Mouse (Mus musculus) hindbrain, embryonic 12.5 days (tissue): ENCODE measurements around the gene Pcp4l1. TPM values are rescaled to one million over a fixed set of nuclear protein-coding genes. Genes with fewer than 3 reads are reported as not detected.
A peak's percentile ranks its signal among the peaks of the same experiment; 100 is the strongest.

ENCODE experiments used
- ATAC-seq: fragments of 200-750 bp; cut with Nextera tagmentation; 2 replicates; pipeline ENCODE4 v1.8.0; 2017; ENCODE audit warnings: moderate TSS enrichment; ENCODE audit not compliant: low FRiP score
- H3K27ac ChIP-seq: fragments of 300-500 bp; sonication (generic); 2 replicates; pipeline ENCODE4 v1.5.1; 2016; ENCODE audit warnings: mild to moderate bottlenecking
- H3K27me3 ChIP-seq: fragments of 300-500 bp; sonication (generic); 2 replicates; pipeline ENCODE4 v1.6.1; 2016; ENCODE audit warnings: mild to moderate bottlenecking
- H3K36me3 ChIP-seq: fragments of 300-500 bp; sonication (generic); 2 replicates; pipeline ENCODE4 v1.6.1; 2016; ENCODE audit warnings: mild to moderate bottlenecking
- H3K4me1 ChIP-seq: fragments of 300-500 bp; sonication (generic); 2 replicates; pipeline ENCODE4 v1.6.1; 2016
- H3K4me2 ChIP-seq: fragments of 300-500 bp; sonication (generic); replicated peaks from 2 replicates; pipeline ENCODE4 v1.6.1; 2016; ENCODE audit warnings: mild to moderate bottlenecking
- H3K4me3 ChIP-seq: fragments of 300-500 bp; sonication (generic); 2 replicates; pipeline ENCODE4 v1.5.1; 2016; ENCODE audit warnings: mild to moderate bottlenecking
- H3K9ac ChIP-seq: fragments of 300-500 bp; sonication (generic); 2 replicates; pipeline ENCODE4 v1.6.1; 2016; ENCODE audit warnings: mild to moderate bottlenecking, moderate library complexity
- H3K9me3 ChIP-seq: fragments of 300-500 bp; sonication (generic); replicated peaks from 2 replicates; pipeline ENCODE4 v1.6.1; 2016; ENCODE audit warnings: mild to moderate bottlenecking
- WGBS: fragments of 180-500 bp; shearing (Covaris S2); methylation state at CpG from one replicate; pipeline ENCODE4 v1.1.7; 2016; 5-methylcytosine and 5-hydroxymethylcytosine counted together
- polyA plus RNA-seq: library from polyadenylated mRNA; unstranded; fragments of >200 nt; fragmentation: Nextera tagmentation; extraction: Ambion mirVana; gene quantifications from 2 replicates; pipeline ENCODE4 v1.2.1, GENCODE M21; 2016

The Pcp4l1 gene
- polyA plus RNA-seq, 1 experiment from 2014 or later, result 22.8 TPM

DNA sequence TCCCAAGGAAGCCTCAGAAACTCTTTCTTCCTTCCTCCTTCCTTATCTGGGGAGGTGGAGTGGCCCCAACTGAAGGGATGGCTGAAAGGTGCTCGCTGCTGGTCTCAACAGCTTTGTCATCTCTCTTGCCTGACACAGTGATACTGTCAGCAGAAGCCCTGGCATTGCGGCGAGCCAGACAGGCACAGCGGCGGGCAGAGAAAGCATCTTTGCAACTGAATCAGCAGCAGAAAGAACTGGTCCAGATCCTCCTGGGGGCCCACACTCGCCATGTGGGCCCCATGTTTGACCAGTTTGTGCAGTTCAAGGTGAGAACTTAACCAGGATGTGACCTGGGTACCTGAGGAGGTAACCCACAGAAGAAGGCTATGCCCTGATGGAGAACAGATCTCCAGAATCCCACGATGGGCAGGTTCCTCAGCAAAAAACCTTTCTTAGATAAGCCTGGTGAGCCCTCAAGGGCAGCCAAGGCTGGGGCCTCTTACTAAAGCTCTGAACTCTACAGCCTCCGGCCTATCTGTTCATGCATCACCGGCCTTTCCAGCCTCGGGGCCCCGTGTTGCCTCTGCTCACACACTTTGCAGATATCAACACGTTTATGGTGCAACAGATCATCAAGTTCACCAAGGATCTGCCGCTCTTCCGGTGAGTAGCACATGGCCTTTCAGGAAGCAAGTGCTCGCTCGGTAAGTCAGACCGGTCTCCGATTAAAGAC, 20.3 kb upstream of the Pcp4l1 start:
- H3K9me3 ChIP-seq, result no peaks in the 10 kb centered on the region
- H3K9ac ChIP-seq, result no peak overlapping the region
- 90% methylated on average over 18 of the region's 18 CpGs for WGBS
- no peak for ATAC-seq
- H3K4me1 ChIP-seq, result peaks cover 5% of the 10 kb centered on the region
- H3K4me3 ChIP-seq, result no peak overlapping the region
- peaks cover 22% of the 10 kb centered on the region; the same call in 1 of the 2 replicates for H3K36me3 ChIP-seq
- H3K4me2 ChIP-seq, result no peak overlapping the region
- H3K27ac ChIP-seq, result no peak overlapping the region
- H3K27me3 ChIP-seq, result no peaks in the 10 kb centered on the region

DNA sequence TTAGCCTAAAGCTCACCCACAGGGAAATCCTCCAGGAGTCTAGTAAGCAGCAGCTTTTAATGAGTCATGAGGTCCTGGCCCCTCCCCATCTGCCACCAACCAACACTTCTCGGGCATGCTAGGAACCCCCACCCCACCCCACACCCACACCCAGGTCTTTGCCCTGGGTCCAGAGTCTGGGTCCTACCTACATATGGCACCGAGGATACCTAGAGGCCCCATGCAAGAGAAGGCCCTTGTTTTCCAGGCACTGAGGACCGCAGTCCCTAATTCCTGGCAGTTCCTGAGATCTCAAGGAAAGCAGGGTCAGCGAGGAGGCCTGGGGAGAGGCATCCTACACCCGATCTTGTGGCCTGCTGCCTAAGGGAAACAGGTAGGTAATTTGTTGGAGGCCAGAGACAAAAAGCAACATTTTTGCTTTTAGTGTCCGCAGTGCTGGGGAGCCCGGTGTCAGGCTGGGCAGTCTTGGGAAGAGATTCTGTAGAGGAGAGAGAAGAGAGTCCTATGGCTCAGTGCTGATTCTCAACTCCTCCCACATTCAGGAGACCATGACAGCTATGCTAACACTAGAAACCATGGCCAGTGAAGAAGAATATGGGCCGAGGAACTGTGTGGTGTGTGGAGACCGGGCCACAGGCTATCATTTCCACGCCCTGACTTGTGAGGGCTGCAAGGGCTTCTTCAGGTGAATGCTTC, 17.9 kb upstream of the Pcp4l1 start, which contains the start of gene Nr1i3:
Nr1i3 (plus strand) TSS at position 170 of the 696 bp plus-strand sequence.
- Histone ChIP-seq H3K9ac (no peak within 1 kb of the TSS), H3K4me1 (no peaks in the 10 kb centered on the region), H3K4me2 (no peak within 1 kb of the TSS), H3K27me3 (no peaks in the 10 kb centered on the region), H3K36me3 (peaks cover 10% of the 10 kb centered on the region; the same call in 1 of the 2 replicates), H3K4me3 (no peak within 1 kb of the TSS), H3K27ac (no peak within 1 kb of the TSS), H3K9me3 (no peaks in the 10 kb centered on the region)
- no peak for ATAC-seq
- 76% methylated on average over 10 of the region's 10 CpGs for WGBS

DNA sequence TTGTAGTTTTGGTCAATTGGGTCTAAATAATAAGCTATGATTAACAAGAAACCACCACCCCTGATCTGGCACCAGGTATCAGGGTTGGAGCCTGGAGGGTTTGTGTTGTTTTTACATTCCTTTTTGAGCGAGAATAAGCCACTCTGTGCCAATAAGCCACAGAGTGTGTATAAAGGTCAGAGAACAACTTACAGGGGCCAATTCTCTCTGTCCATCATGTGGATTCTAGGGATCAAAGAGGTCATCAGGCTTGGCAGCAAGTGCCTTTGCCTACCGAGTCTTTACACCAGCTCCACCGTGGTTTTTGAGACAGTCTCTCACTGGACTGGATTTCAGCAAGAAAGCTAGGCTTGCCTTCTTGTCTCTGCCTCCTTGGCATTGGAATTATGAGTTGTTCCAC, 16.8 kb upstream of the Pcp4l1 start:
- Histone ChIP-seq H3K4me2 (no peak overlapping the region), H3K27me3 (no peaks in the 10 kb centered on the region), H3K4me3 (no peak overlapping the region), H3K27ac (no peak overlapping the region), H3K9ac (no peak overlapping the region), H3K4me1 (no peaks in the 10 kb centered on the region), H3K9me3 (no peaks in the 10 kb centered on the region), H3K36me3 (no peaks in the 10 kb centered on the region)
- 56% methylated on average over 3 of the region's 3 CpGs for WGBS
- ATAC-seq, result no peak

DNA sequence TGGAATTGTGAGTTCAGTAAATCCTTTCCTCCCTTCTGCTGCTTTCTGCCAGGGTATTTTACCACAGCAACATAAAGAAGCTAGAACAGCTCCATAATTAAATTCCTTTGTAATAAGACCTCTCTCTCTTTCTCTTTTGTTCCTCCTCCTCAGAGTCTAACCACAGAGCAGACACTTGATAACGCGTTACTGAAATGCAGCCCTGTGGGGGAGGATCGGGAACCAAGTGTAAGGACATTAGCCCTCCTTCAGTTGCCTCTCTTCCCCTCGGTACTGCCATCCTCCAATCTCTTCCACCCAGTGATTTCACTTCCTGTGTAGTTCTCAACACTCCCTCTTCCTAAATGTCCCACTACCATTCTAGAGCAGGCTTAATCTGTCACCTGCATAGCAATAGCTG, 13.3 kb upstream of the Pcp4l1 start:
- no peak for ATAC-seq
- Histone ChIP-seq H3K4me2 (no peak overlapping the region), H3K27ac (no peak overlapping the region), H3K9ac (no peak overlapping the region), H3K4me1 (no peaks in the 10 kb centered on the region), H3K4me3 (no peak overlapping the region), H3K36me3 (no peaks in the 10 kb centered on the region), H3K9me3 (no peaks in the 10 kb centered on the region), H3K27me3 (no peaks in the 10 kb centered on the region; the same call in 1 of the 2 replicates)
- WGBS, result 34% methylated on average over 4 of the region's 4 CpGs

DNA sequence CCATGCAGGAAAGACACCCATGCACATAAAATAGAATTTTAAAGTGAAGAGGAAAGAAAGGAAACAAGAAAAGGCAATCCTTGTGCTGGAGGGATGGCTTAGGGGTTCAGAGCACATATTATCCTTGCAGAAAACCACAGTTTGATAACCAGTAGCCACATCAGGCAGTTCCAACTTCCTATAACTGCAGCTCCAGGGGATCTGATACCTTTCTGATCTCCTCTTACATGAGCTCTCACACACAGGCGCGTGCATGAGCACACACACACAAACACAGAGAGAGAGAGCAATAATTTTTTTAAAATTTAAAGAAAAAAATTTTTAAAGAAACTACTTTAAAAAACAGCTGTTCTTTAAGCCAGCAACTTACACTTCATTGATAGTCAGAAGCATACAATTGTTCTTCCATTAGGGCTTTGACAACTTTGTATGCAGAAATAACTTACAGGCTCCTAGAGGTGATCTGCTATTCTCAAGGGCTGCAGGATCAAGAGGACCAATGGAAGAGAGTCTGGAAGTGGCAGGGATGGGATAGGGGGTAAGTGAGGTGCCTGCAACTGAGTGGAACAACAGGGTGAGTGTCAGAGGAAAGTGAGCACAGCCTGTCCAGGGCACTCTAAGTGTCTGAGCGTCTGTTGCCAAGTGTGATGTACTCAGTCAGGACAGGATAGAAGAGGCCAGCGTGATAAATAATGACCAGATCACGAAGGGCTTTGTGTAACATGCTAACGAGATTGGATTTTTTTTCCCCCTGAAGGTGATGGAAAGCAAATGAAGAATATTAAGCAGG, 9.8 kb upstream of the Pcp4l1 start:
- H3K4me1 ChIP-seq, result no peaks in the 10 kb centered on the region
- no peak overlapping the region for H3K4me2 ChIP-seq
- H3K36me3 ChIP-seq, result no peaks in the 10 kb centered on the region
- 53% methylated on average over 6 of the region's 6 CpGs for WGBS
- H3K9me3 ChIP-seq, result no peaks in the 10 kb centered on the region
- H3K27me3 ChIP-seq, result no peaks in the 10 kb centered on the region; the same call in 1 of the 2 replicates
- H3K27ac ChIP-seq, result no peak overlapping the region
- ATAC-seq, result no peak
- no peak overlapping the region for H3K9ac ChIP-seq
- no peak overlapping the region for H3K4me3 ChIP-seq

DNA sequence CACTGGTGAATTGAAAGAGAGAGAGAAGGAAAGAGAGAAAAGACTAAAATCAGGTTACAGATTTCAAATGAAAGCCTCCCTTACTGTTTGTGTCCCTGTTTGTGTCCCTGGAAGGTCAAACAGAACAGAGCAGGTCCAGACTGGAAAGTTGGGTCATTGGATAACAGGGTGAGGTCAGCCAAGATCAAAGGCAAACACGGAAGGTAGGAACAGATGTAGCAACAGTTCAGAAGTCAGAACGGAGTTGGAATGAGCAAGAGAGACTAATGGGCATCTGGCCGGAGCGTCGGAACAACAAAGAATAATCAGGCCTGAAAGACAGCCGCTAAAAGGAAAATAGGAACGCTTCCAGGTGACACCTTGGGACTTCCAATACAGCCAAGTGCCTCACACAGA, 8.2 kb upstream of the Pcp4l1 start:
- Histone ChIP-seq H3K27ac (no peak overlapping the region), H3K9ac (no peak overlapping the region), H3K4me1 (no peaks in the 10 kb centered on the region), H3K4me3 (no peak overlapping the region), H3K27me3 (peaks cover under 1% of the 10 kb centered on the region; the same call in 1 of the 2 replicates), H3K9me3 (no peaks in the 10 kb centered on the region), H3K36me3 (no peaks in the 10 kb centered on the region), H3K4me2 (no peak overlapping the region)
- no peak for ATAC-seq
- WGBS, result 71% methylated on average over 7 of the region's 7 CpGs

DNA sequence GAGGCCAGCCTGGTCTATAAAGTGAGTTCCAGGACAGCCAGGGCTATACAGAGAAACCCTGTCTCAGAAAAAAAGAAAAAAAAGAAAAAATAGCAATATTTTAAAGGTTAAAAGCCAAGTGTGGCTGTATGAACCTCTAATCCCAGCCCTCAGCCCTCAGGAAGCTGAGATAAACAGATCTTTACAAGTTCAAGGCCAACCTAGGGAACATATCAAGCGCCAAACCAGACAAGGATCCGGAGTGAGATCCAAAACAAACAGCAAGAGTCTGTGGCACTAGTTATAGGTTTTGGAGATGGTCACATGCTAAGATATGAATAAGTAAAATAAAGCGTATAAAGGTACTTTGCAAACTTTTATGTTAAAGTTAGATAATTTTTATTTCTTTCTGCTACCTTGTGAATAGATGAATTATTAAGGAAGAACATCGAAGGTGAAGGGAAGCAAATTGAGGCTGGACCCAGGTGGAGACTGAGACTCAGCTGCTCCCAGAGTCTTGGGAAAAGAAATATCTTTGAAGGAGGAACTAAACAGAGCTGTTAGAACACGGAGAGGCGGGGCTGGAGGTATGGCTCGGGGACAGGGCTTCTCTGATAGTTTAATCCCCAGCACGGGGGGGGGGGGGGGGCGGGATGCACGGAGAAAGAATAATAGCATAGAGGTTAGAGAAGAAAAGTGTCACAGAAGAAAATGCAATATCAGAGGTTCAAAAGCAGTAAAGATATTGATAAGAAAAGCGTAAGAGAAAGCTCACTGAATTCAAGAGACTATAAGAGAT, 7.6 kb upstream of the Pcp4l1 start:
- H3K9me3 ChIP-seq, result no peaks in the 10 kb centered on the region
- peaks cover 5% of the 10 kb centered on the region for H3K27me3 ChIP-seq
- H3K4me2 ChIP-seq, result no peak overlapping the region
- no peaks in the 10 kb centered on the region for H3K4me1 ChIP-seq
- no peak for ATAC-seq
- WGBS, result 57% methylated on average over 11 of the region's 11 CpGs
- no peaks in the 10 kb centered on the region for H3K36me3 ChIP-seq
- H3K9ac ChIP-seq, result no peak overlapping the region
- no peak overlapping the region for H3K27ac ChIP-seq
- H3K4me3 ChIP-seq, result no peak overlapping the region

DNA sequence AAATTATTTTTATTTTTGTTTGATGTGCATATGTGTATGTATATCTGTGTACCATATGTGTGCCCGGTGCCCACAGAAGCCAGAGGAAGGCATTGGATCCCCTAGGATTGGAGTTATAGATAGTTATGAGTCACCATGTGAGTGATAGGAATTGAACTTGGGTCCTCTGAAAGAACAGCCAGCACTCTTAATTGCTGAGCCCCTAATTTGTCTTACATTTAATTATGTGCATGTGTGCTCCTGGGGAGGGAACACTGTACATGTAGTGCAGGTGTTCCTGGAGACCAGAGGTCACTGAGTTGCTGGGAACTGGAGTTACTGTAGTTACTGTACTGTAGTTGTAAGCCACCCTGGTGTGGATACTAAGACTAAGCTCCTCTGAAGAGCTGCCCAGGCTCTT, 4.7 kb upstream of the Pcp4l1 start:
- H3K36me3 ChIP-seq, result no peaks in the 10 kb centered on the region
- H3K9ac ChIP-seq, result no peak overlapping the region
- peaks cover 2% of the 10 kb centered on the region for H3K4me1 ChIP-seq
- ATAC-seq, result no peak
- no peak overlapping the region for H3K27ac ChIP-seq
- 97% methylated on average over 1 of the region's 1 CpGs for WGBS
- H3K4me2 ChIP-seq, result no peak overlapping the region
- peaks cover 23% of the 10 kb centered on the region for H3K27me3 ChIP-seq
- H3K4me3 ChIP-seq, result no peak overlapping the region
- no peaks in the 10 kb centered on the region for H3K9me3 ChIP-seq

DNA sequence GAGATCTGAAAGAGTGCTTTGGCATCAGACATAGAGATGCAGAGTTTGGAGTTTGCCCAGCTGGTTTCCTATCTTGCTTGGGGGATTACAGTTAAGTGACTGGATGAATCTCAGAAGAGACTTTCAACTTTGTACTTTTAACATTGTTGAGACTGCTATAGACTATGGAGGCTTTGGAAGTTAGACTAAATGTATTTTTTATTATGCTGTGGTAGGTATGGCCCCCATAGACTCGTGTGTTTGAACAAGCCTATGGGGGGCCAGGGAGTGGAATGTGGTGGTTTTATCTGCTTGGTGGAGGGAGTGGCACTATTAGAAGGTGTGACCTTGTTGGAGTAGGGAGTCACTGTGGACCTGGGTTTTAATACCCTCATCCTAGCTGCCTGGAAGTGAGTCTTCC, 3.5 kb upstream of the Pcp4l1 start:
- Histone ChIP-seq H3K4me3 (no peak overlapping the region), H3K4me2 (no peak overlapping the region), H3K9ac (no peak overlapping the region), H3K4me1 (peaks cover 11% of the 10 kb centered on the region), H3K36me3 (no peaks in the 10 kb centered on the region), H3K27ac (no peak overlapping the region), H3K9me3 (no peaks in the 10 kb centered on the region), H3K27me3 (peaks cover 35% of the 10 kb centered on the region)
- WGBS, result 55% methylated on average over 1 of the region's 1 CpGs
- ATAC-seq, result no peak

DNA sequence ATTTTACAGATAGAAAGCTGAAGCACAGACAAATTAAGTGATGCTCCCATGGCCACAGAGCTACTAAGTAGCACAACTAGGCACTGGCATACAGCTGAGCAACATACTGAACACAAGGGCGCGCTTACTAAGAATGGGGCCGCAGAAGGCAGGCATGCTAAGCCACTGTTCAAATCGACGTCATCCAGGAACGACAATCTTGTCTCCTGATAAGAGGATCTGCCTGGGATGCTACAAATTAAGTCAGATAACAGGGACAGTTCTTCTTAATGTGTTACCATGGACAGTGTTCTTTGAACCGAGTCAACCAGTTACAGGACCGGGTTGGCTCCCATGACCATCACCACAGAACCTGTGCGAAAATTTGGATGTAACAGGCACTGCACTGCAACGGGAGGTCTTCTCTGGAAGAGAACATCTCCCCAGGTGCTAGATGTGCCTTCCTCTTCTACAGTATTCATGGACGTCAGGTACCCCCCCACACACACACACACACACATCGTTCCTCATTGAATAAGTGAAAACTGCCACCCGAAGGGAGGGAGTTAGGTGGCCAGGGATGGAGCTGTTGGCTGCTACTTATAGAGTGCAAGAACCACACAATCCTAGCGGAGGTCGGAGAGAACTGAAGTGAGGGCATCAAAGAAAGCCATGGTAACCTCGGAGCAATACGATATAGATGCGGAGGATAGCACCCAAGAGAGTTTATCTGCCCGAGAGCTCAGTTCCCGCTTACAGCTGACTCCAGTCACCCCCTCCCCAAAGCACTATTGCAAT, 834 bp downstream of the Pcp4l1 start:
- H3K4me3 ChIP-seq, result peak overlapping the region; percentile 50
- peaks cover 35% of the 10 kb centered on the region for H3K4me1 ChIP-seq
- H3K4me2 ChIP-seq, result peak overlapping the region; percentile 92
- WGBS, result 5% methylated on average over 20 of the region's 20 CpGs
- peaks cover 58% of the 10 kb centered on the region for H3K27me3 ChIP-seq
- ATAC-seq, result no peak
- no peaks in the 10 kb centered on the region for H3K36me3 ChIP-seq
- H3K9me3 ChIP-seq, result no peaks in the 10 kb centered on the region
- peak overlapping the region; percentile 54 for H3K9ac ChIP-seq
- H3K27ac ChIP-seq, result no peak overlapping the region
